Mouse (Mus musculus): ENCODE measurements around the gene Cym. TPM values are rescaled to one million over a fixed set of nuclear protein-coding genes. Genes with fewer than 3 reads are reported as not detected.

Gene Cym
- total RNA-seq, 2 experiments from 2014 or later = not detected

DNA sequence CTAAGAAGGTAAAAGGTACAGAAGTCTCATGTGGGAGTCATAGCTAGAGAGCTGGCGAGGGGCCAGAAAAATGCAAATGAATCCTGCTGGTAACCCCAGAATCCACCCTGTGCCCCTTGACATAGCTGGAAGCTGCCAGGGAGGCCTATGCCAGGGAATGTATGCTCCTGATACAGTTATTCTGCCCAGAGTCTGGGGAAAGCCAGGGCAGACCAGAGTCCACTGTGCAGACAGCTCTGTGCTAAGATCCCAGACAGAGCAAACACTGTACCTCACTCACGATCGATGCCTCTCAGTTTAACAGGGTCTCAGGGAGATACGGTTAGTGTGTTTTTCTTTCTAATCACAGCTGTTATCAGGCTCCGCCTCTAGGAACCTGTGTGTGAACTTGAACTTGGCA lies 8.3 kb upstream of the Cym start:
- intact Hi-C loops (cut with DNase I) = loop anchor here (10.0 kb wide), 1 partner anchor 235 kb away; no protein-coding TSS in a partner anchor
- DNase-seq = no peak

DNA sequence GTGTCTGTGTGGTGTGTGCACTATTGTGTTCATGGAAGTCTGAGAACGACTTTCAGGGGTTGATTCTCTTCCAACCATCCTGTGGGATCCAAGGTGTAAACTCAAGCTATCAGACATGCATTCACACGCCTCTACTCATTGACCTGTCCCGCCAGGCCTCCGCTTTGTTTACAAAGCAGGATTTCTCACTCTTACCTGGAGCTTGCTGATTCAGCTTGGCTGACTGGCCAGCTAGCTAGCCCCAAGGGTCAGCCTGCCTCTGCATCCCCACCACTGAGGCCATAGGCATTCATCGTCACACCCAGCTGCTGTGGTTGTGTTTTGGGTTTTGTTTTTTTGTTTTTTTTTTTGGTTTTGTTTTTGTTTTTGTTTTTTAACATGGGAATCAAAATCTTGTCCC lies 7.7 kb upstream of the Cym start:
- no peak for DNase-seq
- intact Hi-C loops (cut with DNase I) = no loop called here

DNA sequence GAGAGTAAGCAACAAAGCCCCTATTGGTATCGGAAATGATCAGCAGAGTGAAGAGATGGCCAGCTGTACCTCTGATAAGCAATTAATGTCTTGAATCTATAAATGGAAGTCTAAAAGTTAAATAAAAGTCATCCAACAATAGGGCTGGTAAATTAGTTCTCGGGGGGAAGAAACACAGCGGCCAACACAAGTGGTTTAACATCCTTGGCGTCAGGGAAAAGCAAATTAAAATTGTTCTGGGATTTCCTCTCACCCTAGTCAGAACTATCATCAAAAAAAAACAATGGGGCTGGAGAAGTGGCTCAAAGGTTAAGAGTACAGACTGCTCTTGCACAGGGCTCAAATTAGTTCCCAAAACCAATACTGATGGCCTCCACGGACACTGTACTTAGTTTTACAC lies 4.3 kb upstream of the Cym start:
- DNase-seq = no peak
- intact Hi-C loops (cut with DNase I) = no loop called here

DNA sequence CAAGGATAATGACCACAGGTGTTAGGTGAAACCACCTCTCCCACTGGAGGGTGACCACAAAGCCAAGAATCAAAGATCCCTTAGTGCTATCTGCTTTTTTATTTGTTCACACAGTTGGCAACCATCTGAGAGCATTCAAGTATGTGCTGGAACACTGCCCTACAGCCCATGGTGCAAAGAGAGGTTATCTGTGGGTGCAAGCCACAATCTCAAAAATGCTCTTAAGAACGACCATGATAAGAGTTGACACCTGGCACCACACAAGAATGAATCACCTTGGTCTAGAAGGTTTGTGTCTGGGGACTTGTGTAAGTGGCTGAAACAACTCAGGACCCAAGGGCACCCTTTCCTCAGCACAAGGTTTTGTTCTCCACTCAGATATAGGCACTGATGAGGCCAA lies 1.7 kb upstream of the Cym start:
- intact Hi-C loops (cut with DNase I) = no loop called here

DNA sequence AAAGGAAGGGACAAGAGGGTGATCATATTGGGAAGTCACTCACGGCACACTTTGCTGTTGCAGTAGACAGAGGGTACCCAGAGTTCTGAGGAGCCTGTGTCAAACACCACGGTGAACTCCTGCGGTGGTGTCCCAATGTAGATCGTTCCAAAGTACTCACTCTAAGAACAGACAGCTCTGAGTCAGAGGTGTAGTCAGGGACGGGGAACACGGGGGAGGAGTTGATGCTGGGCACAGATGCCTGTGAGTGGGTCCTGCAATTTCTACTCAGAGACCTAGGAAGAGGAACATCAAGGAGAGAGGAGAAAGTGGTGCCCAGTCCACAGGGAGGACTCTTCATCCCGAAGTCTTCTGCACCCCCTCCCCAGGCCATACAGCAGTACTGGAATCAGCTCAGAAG lies 3.0 kb downstream of the Cym start:
- no peak for DNase-seq

More for the DNA sequence above, 1.7 kb upstream of the Cym start:
- DNase-seq = no peak

DNA sequence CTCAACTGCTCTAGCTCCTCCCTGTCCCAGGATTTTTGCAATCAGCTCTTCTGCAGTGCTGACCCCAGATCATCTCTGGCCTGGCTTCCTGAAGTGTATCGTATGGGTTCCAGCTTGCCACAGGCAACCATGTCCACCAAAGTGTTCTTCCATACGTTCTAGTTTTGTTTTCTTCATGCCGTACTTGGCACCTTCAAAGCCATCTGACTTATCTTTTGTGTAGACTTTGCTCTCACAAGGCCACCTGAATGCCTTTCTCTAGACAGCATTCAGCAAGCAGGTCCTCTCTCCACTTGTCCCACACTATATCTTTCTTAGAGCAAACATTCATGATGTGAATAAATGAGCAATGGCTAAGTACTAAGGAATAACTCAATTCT lies 4.4 kb downstream of the Cym start:
- no peak for DNase-seq
- intact Hi-C loops (cut with DNase I) = no loop called here

More for the DNA sequence above, 3.0 kb downstream of the Cym start:
- intact Hi-C loops (cut with DNase I) = no loop called here

DNA sequence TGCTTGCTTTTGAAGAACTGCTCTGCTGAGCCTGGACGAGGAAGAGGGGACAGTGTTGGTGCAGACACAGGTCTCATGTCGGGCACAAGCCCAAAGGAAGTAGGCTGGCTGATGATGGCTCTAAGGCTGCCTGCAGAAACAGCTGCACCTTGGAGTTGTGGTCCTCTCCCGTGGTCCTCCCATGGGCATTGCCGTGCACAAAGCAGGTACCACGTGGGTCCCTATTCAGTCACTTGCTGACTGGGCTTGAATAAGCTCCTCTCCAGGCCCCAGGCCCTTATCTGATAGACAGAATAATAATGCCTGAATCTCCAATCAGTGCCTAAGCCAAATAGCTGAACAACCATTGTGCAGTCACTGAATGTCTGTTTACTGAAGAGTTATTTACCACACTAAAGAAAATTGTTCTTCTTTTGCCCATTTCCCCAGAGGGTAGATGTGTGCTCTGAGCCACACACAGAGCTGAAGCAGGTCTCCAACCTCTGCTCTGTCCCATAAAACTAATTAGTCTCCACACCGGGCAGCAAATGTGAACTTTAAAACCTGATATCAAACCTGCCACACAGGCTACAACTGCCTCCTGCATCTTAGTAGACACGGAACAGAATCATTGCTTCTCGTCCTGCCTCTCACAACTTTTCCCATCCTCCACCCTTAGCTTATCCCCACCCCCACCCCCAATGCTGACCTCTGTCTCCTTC lies 5.0 kb downstream of the Cym start:
- DNase-seq = no peak

DNA sequence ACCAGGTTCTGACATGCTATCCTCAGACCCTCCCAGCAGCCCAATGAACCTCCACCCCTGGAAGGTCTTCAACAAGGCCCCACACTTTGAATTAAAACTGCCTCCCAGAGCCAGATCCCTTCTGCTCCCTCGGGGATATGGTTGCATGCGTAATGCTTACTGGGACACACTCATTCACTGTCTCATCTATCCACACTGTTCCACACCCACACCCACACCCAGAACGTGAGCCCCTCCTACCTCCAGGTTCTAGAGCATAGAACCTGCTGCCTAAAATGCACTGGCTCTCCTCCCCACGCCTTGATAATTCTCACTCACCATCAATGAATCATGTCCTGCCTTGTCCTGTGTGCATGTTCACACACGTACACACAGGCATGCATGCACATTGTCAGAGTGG lies 6.9 kb downstream of the Cym start:
- intact Hi-C loops (cut with DNase I) = no loop called here
- no peak for DNase-seq

More for the DNA sequence above, 5.0 kb downstream of the Cym start:
- intact Hi-C loops (cut with DNase I) = no loop called here

DNA sequence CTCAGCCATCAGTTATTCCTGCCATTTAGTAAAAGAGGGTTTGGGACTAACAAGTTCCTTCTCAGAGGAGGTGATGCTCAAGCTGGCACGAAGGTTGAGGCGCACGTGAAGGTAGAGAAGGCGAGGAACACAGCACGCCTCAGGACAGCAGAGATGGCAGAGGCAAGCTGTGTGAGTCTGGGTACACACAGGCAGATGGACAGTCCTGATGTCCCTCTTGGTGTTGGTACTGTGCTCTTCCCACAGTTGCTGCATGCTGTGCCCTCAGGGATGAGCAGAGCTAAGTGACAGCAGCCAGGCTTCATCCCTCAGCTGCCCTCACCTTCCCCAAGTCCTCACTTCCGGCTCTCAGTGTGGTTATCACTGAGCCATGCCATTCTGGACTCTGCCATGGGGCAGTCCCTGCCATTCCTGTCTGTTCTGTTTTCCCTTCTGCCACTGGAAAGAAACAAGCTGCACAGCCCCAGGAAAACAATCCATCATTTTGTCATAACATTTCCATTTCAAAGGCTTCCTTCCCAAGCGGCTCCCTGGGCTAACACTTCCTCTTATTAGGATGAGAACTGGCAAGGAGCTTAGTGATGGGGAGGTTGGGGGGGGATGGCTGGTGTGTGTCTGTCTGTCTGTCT lies 13.8 kb downstream of the Cym start:
- intact Hi-C loops (cut with DNase I) = no loop called here
- no peak for DNase-seq

DNA sequence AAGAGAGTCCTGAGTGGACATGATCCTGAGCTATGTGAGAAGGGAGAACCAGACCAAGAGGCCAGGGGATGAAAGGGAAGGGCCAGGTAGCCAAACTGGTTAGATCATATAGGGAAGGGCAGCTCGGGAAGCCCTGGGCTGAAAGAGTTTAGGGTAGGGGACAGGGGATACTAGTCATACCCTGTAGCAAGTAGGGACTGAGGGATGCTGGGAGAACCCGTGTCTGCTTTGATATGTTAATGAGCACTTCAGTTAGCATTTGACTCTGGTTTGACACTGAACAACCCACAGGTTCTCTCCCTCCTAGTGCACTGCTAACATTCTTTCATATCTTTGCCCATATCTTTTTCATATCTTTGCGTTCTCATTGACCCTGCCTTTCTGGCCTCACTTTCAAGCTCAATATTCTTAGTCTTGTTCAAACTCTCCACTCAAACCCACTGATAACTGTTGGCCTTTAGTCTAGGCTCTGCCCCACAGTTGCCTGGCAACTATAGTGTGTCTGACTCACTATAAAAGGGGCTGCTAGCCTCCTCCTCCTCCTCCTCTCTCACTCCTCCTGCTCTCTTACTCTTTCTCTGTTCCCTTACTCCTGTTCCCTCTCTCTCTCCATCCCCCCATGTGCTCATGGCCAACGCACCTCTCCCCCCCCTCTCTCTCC lies 14.9 kb downstream of the Cym start:
- DNase-seq = no peak
- intact Hi-C loops (cut with DNase I) = no loop called here

DNA sequence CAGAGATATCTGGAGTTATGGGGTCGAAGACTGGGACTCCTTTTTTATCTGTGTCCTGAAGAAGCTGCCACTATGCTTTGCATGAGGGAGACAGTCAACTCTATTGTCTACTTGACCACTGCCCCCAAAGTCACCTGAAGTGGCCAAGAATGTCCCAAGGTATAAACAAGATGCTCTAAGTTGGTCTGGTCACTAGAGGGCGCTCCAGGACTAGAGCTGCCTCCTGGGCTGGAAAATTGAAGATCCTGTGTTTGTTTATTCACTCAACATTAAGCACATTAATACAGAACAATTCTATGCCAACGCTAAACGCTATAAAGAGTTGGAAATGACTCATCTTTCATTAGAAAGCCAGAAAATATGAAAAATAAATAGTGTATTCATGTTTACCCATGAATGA lies 15.5 kb downstream of the Cym start:
- DNase-seq = peak; percentile 72
- intact Hi-C loops (cut with DNase I) = no loop called here

DNA sequence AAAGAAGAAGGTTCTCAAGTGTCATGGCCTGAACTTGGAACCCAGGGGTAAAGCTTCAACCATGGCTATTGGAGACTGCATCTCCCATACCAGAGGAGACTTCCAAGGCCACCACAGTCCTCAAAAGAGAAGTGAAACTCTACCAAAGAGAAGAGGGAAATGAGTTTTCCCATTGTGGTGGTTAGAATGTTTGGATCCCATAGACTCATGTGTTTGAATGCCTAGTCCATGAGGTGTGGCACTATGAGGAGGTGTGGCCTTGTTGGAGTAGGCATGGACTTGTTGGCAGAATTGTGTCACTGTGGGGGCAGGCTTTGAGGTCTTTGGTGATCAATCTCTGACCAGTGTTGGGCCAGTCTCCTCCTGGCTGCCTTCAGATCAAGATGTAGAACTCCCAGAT lies 16.4 kb downstream of the Cym start:
- no peak for DNase-seq
- intact Hi-C loops (cut with DNase I) = no loop called here

DNA sequence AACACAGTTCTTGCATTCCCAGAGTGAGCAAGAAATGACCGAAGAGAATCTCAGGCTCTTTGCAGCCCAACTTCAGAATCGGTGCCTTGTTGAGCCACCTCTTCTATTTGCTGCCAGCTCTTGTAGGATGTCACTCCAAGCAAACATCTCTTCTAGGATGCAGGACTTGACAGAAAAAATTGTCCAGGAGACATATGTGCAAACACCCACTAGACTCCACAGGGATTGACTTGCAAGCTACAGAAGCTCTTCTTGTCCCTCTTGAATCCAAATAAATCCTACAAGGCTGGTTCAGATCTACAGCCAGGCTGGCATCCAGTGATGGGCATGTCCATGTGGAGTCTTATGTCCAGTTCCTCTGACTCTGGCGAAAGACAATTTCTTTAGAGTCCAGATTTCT lies 17.1 kb downstream of the Cym start:
- no peak for DNase-seq
- intact Hi-C loops (cut with DNase I) = no loop called here

DNA sequence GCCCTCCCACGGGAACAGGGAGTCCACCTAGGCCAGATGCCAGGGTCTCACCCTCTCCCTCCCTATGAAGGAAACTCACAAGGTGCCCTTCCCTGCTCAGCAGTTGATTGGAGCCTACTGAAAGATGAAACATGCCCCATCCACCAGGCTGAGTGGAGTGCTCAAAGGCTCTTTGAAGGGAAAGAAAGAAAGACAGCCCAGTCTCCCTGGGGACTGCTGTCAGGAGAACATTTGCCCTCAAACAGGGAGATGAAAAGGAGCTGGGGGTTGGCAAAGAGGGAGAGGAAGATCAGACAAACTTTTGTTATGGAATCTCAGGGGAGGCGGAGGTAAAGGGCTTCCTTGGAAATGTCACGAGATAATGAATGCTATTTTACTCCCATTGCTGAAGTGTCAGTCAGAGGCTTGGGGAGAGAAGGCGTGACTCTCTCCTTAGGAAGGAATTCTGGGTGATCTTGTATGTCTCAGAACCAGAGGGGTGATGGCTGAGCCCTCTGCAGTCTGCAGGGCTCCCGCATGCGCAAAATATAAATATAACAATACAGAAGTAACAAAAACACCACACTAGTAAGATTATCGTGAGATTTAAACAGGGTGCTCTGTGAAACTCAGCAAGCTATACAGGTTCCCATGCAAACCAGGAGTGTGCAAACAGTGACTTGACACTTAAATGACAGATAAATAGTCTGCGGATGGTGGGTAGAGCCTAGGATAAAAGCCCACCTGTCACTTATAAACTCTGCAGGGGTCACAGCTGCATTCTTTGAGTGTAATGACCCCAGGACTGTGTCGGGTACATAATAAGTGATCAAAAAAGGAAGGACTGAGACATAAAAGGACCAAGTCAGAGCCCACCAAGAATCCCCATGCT lies 20.0 kb downstream of the Cym start:
- intact Hi-C loops (cut with DNase I) = no loop called here

DNA sequence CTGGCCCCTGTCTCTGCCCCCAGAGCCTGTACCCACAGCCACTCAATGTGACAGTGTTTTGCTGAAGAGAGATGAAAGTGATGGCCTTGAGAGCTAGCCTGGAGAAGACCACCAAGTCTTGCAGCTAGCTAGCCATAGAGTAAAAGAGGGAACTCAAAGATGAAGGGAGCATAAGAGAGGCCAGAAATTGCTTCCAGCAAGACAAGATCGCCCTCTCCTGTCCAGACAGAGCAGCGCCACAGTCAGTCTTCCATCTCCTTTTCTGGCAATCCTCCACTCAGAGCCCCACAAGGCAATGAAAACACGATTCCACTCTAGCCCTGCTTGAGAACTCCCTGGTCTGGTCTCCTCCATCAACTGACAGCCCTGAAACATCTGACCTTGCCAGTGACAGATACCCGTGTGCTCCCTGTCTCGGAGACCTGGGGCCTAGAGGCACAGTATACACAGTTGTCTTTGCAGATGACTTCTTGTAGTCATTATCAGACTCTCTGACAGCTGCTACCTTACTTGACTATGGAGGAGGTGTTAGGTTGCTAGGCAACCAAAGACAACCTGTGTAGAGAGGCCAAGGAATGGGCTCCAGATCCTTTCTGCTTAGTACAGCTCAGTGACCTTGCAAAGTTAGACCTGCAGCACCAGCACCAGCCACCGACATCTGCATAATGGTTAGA lies 33.2 kb downstream of the Cym start:
- DNase-seq = peak; percentile 72
- intact Hi-C loops (cut with DNase I) = loop anchor here (5.0 to 10.0 kb wide), 2 partner anchors 244 to 291 kb away; no protein-coding TSS in a partner anchor

More for the DNA sequence above, 20.0 kb downstream of the Cym start:
- DNase-seq = no peak

DNA sequence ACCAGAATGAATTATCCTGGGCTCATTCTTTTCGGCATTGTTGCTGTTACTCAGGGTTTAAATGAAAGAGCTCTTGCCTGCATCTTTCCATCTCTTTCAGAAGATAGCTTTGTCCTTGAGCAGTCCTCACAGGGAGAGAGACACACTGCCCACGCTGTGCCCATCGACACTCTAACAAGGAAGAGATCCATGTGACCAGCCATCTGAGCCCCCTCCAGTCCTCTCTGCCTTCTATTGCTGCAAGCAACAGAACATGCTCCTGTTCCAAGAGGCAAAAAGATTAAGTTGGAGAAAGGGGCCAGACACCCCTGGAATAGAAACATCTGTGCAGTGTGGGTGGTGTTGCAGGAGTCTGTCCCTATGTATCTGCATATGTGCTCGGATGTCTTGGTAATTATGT lies 34.5 kb downstream of the Cym start:
- intact Hi-C loops (cut with DNase I) = loop anchor here (2.0 to 10.0 kb wide), 3 partner anchors 92 to 290 kb away; no protein-coding TSS in a partner anchor
- DNase-seq = no peak

DNA sequence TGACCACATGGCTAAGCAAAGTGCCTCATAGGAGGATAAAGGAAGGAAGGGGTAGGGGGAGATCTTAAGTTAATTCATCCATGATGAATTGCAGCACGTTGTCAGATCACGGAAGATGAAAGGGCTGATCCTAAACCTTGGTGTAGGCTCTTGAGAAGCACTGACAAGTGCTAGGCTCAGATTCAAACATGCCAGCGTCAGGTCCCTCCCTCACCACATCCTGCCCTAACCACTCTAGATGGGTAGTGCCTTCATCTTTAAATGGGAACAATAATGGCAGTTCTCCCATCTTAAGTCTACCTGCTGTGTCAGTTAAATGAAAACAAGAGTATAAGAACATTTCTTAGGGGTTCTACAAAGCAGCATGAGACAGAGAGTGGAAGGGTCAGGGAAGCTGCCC lies 35.9 kb downstream of the Cym start:
- intact Hi-C loops (cut with DNase I) = loop anchor here (5.0 to 10.0 kb wide), 2 partner anchors 241 to 288 kb away; no protein-coding TSS in a partner anchor
- DNase-seq = no peak

DNA sequence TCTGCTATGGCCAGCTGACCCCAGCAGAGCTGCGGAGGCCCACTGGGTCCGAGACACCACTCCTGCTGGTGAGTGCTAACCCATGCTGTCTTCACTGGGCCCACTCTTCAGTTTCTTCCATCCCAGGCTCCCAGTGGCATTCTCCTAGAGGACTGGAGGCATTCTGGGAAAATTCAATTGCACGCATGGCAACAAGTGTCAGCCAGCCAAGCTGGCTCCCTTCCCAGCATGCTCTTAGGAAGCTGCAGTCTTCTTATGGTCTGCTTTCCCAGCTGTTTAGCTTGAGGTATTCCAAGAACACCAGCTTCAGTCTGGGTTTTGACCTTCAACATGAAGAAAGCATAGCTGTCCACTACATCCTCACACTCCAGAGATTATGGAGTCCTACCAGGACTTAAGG lies 38.4 kb downstream of the Cym start:
- DNase-seq = peak; percentile 48
- intact Hi-C loops (cut with DNase I) = loop anchor here (10.0 kb wide), 1 partner anchor 238 kb away; no protein-coding TSS in a partner anchor

DNA sequence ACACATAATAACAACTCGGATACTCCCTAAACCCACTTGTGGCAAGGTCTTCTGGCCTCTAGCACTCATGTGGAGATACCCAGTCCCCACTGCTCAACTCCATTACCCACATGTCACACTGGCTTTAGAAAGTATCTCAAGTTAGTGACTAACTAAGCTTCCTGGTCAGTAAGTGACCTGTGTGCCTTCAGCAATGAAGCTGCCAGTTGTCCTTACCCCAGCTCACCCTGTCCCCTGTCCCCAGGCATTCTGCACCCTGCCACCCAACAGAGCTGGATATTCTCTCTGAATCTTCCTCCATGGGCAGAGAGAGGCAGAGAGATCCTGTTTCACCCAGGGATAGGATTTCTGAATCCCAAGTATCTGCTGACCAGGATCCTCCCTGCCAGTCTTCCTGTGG lies 38.8 kb downstream of the Cym start, which contains the start of gene Kcna10:
Kcna10 (plus strand) TSS at position 301 of the 400 bp plus-strand sequence.
- intact Hi-C loops (cut with DNase I) = loop anchor here (10.0 kb wide), 1 partner anchor 238 kb away; no protein-coding TSS in a partner anchor
- no peak for DNase-seq

DNA sequence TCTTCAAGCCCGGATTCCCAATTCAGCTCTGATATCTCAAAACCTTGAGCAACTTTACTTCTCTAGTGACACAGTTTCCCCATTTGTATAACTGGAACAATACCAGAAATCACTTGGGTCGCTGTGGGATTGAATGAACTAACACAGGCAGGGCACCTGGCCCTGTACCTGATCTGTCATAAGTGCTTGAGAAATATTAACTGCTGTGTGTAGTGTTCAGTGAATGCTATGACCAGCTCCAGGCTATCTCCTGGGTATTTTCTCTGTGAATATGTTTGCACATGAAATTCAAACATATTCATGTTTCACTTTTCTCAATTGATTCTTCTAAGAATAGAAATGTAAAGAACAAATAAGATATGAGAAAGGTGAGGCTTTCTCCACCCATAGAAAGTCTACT lies 40.7 kb downstream of the Cym start:
- DNase-seq = no peak
- intact Hi-C loops (cut with DNase I) = loop anchor here (10.0 kb wide), 1 partner anchor 236 kb away; no protein-coding TSS in a partner anchor

Measured in left cerebral cortex, postnatal 4 days (tissue).